Mouse (Mus musculus) granulocyte monocyte progenitor cell, adult 5-6 weeks (primary cell): Measurements from ENCODE around the gene Bzw1. TPM values are rescaled to one million over a fixed set of nuclear protein-coding genes. Genes with fewer than 3 reads are reported as not detected.
A peak's percentile ranks its signal among the peaks of the same experiment; 100 is the strongest.

Source experiments
- ATAC-seq: replicated peaks from 2 replicates; pipeline ENCODE4 v1.8.0; 2016; ENCODE audit warnings: mild to moderate bottlenecking, moderate TSS enrichment, inconsistent platforms; ENCODE audit not compliant: poor library complexity, severe bottlenecking
- total RNA-seq, 2 experiments: library from RNA; stranded (forward) in 1 of 2; stranded (reverse) in 1 of 2; fragments of 200-712, 200-1000 nt in 1 of 2; fragments of >200 nt in 1 of 2; fragmentation: Nextera tagmentation in 1 of 2; gene quantifications; 2 replicates each; pipeline ENCODE4 v1.2.3; 2014 to 2017

Bzw1 gene
- total RNA-seq, 2 experiments from 2014 or later: 149 to 190 TPM

GRCm38 (mm10) chr1:58393284-58394195, 842 bp downstream of the Bzw1 start:
- ATAC-seq: peak; percentile 26

- ATAC-seq: no peak
Observed at GRCm38 (mm10) chr1:58395341-58395740, 2.6 kb downstream of the Bzw1 start.

DNA sequence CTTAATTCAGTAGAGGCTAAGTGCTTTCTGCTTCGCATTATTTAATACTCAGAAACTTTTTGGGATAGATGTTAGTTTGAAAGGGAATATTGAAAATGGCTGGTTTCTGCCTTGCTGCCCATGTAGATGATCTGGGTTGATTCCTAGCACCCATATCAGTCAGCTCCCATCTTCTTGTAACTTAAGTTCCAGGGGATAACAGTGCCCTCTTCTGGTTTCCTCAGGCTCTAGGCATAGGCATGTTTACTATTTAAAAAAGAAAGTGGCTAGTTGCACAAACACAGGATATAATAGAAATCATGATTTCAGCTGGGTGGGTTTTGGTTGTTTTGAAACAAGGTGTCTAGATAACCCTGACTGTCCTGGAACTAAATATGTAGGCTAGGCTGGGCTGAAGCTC, 3.5 kb downstream of the Bzw1 start:
- no peak for ATAC-seq

DNA sequence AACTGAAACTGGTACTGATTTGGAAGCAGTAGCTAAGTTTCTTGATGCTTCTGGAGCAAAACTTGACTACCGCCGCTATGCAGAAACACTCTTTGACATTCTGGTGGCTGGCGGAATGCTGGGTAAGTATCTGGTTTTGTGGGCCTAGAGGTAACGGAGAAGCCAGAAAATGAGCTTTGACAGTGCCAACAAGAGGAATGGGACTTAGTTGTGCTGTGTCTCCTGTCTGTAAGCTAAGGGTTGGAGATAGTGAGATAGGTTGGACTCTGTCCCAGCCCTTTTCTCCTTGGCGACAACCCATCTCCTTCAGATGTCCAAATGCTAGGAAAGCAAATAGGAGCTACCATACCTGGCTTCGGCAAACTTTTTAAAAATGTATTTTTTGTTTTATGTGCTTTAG, 5.0 kb downstream of the Bzw1 start:
- ATAC-seq: no peak

GRCm38 (mm10) chr1:58401396-58401795, 8.7 kb downstream of the Bzw1 start:
- ATAC-seq: peak; percentile 71

DNA sequence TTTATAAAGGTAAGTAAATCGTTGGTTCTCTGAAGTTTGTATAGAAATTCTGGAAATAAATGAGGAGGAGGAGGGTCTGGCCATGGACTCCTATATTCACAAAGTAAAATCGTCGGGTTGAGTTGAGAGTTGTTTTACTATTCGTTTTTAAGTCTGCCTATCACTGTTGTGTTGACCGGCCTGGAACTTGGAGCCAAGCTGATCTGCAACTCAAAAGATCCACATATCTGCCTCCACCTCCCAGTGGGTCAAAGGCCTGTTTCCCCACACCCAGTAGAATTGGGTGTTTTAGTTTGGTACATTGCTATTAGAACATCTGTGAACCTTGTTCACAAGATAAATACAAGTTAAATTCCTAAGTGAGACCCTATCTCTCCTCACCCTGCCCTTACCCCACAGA, 11.0 kb downstream of the Bzw1 start:
- ATAC-seq: no peak

- ATAC-seq: no peak
Observed at GRCm38 (mm10) chr1:58407321-58407720, 14.6 kb downstream of the Bzw1 start.

DNA sequence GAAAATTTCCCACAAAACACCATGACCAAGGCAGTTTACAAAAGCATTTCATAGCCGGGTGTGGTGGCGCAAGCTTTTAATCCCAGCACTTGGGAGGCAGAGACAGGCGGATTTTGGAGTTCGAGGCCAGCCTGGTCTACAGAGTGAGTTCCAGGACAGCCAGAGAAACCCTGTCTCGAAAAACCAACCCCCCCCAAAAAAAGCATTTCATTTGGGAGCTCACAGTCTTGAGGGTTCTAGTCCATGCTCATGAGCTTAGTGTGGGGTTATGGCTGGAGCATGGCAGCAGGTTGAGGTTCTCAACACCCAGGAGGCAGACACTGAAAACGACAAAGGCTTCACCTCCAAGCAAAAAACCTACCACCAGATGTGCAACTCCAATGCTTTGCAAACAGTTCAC, 15.4 kb downstream of the Bzw1 start:
- no peak for ATAC-seq

DNA sequence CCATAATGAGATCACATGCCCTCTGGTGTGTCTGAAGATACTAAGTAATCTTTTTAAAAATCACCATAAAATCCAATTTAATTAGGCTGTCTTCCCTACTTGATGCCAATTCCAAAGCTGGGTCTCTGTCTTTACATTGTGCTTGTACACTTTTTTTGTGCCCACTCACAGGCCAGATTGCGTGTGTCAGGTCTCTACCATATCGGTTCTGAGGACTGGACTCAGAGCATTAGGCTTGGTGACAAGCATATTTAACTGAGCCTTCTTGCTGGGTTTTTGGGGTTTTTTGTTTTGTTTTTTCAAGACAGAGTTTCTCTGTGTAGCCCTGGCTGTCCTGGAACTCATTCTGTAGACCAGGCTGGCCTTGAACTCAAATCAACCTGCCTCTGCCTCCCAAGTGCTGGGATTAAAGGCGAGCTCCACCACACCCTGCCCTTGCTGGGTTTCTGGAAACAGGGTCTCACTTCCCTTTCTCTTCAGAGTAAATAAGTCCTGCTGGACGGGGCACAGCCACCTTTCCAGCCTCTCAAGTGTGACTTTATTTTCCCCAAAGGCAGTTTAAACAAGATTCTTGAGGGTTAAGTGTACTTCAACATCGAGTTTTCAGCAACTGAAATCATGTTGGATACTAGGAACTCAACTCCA, 17.0 kb downstream of the Bzw1 start:
- no peak for ATAC-seq

DNA sequence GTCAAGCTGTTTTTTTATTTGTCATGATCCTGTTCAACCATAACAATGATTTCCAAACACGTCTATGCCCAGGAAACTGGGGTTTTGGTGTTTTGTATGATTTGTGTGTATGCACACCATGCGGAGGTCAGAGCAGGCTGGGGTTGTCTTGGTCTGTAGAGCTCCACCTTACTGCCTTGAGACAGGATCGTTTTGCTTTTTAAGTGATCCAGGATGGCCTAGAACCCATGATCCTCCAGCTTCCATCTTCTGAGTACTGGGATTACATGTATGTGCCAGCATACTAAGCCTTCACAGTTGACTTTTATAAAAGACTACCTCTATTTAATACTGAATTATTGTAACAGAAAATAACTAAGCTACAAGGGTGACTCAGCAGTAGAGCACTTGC, 17.5 kb downstream of the Bzw1 start:
- 0 out of 2 replicates have a peak, but pooled peaks have one; percentile 4 for ATAC-seq

DNA sequence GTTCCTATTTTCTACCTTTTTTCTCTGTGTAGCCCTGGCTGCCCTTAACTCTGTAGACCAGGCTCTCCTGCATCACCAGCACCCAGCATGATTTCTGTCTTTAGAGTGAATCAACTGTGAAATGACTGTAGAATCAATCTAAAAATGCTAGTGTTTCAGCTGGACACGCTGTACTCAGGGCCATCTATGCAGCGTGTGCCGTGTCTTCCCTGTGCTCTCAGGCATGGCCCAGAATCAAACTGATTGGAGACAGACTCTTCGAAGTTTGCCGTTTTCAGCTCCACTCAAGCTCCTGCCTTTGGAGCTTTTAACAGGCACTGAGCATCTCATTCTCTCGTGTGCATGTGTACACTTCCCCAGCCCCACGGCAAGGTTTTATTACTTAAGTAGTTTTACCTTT, 18.1 kb downstream of the Bzw1 start:
- no peak for ATAC-seq

DNA sequence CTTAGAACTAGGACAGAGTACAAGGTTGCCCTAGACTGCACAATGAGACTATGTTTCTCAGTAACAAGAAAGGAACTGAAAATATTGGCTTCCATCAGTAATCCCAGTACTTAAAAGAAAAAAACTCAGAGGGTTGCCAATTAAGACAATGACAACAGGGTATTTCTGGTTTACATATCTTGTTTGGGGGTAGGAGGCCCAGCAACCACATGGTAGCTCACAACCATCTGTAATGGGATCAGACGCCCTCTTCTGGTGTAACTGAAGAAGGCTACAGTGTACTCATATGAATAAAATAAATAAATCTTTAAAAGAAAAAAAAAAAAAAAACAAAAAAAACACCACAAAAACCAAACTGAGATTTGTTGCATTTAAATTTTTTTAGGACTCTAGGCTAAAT, 22.7 kb downstream of the Bzw1 start:
- ATAC-seq: no peak

DNA sequence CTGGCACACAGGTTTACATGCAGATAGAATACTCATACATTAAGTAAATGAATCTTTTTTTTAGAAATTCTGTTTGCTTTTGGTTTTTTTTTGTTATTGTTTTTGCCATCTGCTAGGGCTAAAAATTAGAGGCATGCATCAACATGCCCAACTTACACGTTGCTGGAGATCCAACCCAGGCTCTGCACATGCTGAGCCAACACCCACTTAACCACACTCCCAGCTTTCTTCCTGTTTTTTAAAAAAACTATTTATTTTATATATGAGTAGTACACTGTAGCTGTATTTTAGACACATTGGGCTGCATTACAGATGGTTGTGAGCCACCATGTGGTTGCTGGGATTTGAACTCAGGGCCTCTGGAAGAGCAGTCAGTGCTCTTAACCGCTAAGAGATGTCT, 23.4 kb downstream of the Bzw1 start:
- ATAC-seq: no peak

GRCm38 (mm10) chr1:58420032-58420431, 27.3 kb downstream of the Bzw1 start:
- no peak for ATAC-seq

DNA sequence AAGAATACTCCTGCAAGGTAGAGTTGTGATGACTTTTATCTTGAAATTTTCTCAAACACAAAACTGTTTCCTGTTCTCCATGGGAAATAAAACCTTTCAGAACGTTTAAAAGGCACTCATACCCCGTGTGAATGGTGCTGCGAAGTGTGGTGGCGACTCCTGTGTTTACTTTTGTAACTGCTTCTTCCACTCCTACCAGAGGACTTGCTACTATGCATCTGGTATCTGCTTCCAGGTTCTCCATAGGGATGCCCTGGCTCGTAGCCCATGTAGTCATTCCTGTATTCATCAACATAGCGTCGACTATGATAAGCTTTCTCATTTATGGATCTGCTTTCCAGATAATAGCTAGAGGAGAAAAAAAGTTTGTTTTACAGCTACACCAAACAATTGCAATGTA, 28.3 kb downstream of the Bzw1 start:
- no peak for ATAC-seq

- peak; percentile 71 for ATAC-seq
Observed at GRCm38 (mm10) chr1:58422879-58423278, 30.2 kb downstream of the Bzw1 start.

GRCm38 (mm10) chr1:58423371-58424248, 30.9 kb downstream of the Bzw1 start, which contains the start of gene Clk1:
Clk1 (minus strand) TSS chr1:58424066.
- ATAC-seq: peak; percentile 81

DNA sequence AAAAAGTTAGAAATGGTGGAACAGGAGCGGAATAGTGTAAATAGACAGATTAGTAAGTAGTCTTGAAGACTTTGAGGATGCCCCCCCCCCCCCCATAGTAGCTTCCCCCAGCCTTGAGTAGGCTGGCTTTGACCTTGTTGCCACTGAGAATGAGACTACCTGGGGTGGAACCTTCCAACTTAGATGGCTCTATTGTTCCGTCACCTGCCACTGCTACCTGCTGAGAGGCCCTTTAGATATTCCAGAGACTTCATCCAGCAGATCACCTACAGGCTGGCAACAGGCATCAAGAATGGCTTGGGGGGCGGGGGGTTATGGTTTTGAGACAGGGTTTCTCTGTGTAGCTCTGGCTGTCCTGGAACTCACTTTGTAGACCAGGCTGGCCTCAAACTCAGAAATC, 31.9 kb downstream of the Bzw1 start:
- no peak for ATAC-seq

DNA sequence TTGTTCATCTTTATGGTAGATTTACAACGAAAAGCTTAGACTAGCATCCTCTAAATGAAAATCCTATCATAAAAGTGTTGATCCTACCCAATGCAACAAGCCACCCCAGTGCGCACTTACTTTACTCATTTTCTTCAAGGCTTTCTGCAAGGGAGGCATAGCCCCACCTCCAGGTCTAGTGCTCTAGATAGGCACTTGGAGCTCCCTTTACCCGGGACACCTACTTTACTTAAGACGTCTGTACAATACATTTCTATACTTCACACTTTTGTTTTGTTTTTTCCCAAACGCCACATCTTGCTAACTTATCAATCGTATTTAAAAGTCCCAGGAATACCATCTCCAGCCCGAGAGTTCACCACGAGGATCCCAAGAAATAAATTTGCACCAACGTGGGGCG, 52.0 kb downstream of the Bzw1 start:
- ATAC-seq: no peak

DNA sequence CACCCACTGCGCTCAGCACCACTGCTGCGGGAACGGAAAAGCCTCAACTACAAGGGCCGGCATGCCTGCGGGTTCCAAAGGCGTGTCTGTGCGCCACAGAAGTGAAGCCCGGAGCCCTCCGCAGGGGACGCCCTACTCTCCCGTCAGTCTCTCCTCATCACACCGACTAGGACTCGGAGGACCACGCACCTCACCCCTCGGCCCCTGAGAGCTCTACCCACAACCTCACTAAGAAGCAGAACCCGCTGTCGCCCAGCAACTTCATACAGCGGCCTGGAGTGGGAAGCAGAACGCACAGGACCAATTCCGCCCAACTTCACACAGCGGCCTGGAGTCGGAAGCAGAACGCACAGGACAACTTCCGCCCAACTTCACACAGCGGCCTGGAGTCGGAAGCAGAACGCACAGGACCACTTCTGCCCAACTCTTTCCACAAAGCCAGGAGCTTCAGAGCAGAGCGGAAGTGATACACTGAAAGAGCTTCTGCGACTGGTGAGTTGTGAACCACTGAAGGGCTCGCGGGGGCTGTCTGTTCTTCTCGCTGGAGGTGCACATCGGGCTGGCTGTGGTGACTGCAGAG, 52.5 kb downstream of the Bzw1 start, which contains the start of the genes Nif3l1 and Ppil3:
TSS of gene Nif3l1 (plus strand) at position 9 of the 580 bp plus-strand sequence.
TSS of gene Ppil3 (minus strand) at position 344 of the 580 bp plus-strand sequence.
- ATAC-seq: peak; percentile 91
